Mouse (Mus musculus): ENCODE data around the gene Ncaph2.

Ncaph2 gene

DNA sequence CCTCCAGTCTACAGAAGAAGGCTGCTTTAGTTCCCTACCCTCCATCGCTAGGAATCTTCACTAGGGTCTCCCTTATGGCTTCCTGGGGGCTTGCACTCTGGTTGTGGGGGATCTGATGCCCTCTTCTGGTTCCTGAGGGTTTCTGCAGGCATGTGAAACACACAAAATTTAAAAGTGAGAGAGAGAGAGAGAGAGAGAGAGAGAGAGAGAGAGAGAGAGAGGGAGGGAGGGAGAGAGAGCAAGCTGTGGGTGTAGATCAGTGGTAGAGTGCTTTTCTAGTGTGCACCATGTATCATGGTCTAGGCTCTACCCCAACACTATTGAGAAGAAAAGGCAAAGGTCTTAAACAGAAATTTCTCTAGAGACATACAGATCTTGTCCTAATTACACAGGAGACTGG, 13.8 kb upstream of the Ncaph2 start:
- in situ Hi-C loops (cut with MboI; ENCODE audit: low sequenced_read_pairs), result no loop called here

DNA sequence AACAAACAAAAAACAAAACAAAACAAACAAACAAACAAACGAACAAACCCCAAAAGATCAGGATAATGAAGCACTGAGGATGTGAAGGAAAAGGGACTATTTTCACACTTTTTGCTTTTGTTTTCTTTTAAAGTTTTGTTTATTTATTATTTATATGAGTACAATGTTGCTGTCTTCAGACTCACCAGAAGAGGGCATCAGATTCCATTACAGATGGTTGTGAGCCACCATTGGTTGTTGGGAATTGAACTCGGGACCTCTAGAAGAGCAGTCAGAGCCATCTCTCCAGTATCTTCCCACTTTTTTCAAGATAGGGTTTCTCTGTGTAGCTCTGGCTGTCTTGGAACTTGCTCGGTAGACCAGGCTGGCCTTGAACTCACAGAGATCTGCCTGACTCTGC, 12.2 kb upstream of the Ncaph2 start:
- in situ Hi-C loops (cut with MboI; ENCODE audit: low sequenced_read_pairs), result no loop called here

DNA sequence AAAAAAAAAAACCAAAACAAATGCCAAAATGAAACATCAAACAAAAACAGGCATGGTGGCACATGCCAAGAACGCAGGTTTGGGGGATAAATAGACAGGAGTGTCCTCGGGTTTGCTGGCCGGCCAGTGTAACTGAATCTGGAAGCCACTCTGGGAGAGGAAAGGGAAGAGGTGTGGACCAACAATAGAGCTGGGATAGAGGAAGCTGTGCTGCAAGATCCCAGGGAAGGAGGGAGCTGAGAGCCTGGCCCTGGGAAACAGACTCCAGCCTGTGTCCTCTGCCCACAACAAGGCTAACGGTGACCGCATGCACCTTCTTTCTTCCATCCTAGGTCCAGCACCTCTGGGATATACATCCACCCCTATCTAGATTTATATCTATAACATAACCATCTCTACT, 5.1 kb upstream of the Ncaph2 start:
- in situ Hi-C loops (cut with MboI; ENCODE audit: low sequenced_read_pairs), result no loop called here

DNA sequence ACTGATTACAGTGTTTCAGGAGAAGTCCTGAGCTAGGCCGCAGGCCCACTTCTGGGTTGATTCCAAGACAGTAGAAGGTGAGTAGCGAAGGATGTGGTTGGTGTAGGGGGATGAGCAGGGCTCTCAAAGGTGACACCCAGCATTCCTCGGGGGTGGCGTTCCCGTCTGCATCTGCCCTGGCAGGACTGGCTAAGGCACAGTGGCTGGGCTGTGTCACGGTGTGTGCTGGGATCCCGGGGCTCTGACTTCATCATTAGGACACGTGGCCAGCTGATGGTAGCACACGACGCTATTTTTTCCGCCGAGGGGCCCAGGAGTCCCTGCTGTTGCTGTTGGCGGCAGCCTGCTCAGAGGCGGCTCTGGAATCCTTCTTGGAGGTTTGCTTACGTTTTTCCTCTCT, 4.2 kb upstream of the Ncaph2 start:
- in situ Hi-C loops (cut with MboI; ENCODE audit: low sequenced_read_pairs), result no loop called here

DNA sequence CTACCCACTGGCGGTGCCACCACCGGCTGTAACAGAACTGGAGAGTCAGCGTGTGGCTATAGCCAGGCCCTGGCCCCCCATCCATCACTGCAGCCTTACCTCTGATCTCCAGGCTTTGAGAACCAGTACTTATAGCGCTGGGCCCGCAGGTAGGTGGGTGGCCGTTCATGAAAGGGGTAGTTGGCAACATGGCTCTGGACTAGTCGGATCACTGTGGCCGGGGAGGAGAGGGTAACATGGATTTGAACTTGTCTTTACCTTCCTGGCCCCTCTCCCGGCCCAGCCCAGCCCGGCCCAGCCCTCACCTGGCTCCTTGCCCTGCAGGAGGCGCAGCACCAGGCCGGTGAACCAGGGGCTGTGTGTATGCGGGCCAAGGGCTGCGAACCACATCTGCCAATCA, 3.5 kb upstream of the Ncaph2 start:
- in situ Hi-C loops (cut with MboI; ENCODE audit: low sequenced_read_pairs), result no loop called here

DNA sequence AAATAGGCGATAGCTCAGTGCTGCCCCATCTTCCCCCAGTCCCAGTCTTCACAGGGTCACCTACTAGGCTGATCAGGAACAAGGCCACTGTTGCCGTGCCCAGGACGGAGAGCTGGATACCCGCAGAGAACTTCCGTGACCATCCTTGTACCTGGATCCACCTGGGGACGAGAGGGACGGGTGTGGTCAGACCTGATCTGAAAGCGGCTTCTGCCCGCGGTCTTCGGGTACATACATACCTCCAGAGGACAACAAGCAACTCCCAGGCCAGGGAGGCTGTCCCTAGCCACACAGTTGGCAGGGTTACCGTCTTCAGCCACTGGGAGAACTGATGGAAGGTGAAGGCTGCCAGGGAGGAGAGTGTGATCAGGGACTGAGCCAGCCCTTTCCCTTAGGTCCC, 2.7 kb upstream of the Ncaph2 start:
- in situ Hi-C loops (cut with MboI; ENCODE audit: low sequenced_read_pairs), result no loop called here

DNA sequence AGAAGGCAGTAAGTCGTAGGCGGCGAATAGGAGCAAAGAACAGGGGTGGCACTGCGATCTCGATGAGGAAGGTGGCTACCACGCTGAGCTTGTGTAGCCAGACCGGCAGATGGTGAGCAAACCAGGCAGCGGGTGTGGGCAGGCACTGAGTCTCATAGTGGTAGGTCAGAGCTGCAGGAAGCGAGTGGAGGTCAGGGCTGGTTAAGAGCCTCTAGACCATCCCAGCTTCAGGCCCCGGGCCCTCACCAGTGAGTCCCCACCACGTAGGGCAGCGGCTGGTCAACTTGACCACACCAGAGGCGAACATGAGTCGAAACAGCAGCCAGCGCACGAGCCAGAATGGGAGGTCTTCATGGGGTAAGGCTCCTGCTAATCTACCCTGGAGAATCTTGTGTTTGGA, 1.7 kb upstream of the Ncaph2 start:
- in situ Hi-C loops (cut with MboI; ENCODE audit: low sequenced_read_pairs), result no loop called here

DNA sequence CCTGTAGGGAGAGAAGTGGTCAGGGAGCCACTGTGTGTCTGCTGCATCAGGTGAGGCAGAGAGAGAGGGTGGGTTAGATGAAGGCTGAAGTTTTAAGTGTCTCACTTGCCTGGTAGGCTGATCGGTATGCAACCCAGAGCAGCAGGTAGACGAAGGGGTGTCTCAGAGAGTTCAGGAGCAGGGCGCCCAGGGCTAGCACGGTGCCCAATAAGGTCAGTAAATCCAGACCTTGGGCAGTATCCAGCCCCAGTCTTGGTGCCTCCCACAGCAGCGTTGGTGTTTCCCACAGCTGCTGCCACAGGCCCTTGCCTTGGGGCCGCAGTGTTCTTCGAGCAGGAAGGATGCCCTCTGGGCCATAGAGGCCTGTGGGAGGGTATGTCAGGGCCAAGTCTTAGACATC, 1.1 kb upstream of the Ncaph2 start:
- in situ Hi-C loops (cut with MboI; ENCODE audit: low sequenced_read_pairs), result no loop called here

DNA sequence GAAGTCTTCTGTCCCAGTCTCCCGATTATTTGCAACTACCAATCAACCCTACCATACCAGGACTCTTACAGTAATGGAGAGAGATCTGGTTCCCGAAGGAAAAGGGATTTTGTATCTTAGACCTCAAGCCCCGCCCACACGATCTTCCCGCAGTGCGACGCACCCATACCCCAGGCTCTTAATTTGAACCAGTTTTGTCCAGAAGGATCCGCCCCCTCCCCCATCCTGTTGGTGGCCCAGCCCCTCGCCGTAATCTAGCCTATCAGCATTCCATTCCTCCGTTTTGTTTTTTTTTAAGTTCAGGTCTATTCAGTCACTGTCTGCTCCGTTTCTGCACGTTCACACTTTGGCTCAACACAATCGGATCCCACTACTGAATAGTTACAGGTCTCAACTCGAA, 853 bp downstream of the Ncaph2 start:
- in situ Hi-C loops (cut with MboI; ENCODE audit: low sequenced_read_pairs), result no loop called here

DNA sequence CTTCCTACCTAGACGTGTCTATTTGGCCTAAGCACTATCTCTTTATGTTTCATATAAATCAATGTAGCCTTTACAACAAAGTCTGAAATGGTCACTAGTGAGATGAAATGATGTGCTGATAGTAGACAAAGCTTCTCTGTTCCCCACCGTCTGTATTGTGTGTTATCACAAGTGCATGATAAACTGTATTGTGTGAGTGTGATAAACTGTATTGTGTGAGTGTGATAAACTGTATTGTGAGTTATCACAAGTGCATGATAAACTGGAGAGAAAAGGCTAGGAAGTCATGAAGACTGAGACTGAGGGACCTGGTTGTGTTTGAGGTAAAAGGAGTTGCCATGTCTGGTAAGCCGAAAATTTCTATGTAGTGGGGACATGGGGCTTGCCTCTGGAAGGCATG, 3.3 kb downstream of the Ncaph2 start:
- in situ Hi-C loops (cut with MboI; ENCODE audit: low sequenced_read_pairs), result no loop called here

DNA sequence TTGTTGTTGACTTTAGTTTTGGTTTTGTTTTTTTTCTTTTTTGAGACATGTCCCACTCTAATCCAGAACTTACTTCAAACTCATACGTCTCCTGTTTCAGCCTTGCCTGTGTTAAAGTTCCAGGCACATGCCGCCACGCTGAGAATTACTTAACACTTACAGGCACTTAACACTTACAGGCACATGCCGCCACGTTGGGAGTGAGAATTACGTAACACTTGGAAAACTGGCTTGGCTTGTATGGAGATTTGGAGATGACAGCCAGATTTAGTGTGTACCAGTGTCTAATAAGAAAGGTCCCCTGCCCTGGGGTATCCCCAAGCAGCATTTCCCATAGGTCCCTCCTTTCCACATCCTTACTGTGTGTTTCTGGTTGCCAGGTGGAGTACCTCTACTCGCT, 7.5 kb downstream of the Ncaph2 start:
- in situ Hi-C loops (cut with MboI; ENCODE audit: low sequenced_read_pairs), result no loop called here

DNA sequence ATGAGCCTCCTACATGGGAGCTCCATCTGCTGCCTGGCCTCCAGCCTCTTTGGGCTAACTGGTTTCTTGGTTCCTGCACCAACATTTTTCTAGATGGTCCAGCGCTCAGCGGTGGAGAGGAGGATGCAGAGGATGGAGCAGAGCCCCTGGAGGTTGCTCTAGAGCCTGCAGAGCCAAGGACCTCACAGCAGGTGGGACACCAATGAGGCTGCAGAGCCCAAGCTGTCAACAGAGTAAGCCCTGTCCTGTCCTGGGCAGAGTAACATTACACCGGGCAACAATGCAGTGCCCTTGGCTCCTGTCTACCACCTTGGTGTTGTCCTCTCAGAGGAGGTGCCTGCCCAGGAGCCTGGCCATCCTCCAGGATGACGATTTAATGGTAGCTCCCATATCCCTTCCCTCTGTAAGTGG, 9.6 kb downstream of the Ncaph2 start:
- in situ Hi-C loops (cut with MboI; ENCODE audit: low sequenced_read_pairs), result no loop called here

DNA sequence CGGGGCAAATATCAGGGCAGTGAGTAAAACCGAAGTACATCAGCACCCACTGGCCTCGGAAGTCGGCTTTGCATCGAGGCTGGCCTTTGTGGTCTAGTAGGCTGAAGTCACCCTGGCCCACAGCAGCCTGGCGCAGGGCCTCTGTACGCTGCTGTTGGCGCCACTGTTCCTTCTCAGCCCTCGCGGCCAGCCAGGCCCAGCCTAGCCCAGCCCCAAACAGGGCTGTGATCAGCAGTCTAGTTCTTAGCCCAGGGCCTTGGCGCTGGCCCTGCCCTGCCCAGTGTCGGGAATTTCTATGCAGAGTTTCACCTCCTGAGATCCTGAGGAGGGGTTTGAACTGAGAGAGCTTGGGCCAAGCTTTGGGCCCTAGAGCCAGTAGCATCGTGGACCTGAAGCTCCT, 16.5 kb downstream of the Ncaph2 start:
- in situ Hi-C loops (cut with MboI; ENCODE audit: low sequenced_read_pairs), result no loop called here

DNA sequence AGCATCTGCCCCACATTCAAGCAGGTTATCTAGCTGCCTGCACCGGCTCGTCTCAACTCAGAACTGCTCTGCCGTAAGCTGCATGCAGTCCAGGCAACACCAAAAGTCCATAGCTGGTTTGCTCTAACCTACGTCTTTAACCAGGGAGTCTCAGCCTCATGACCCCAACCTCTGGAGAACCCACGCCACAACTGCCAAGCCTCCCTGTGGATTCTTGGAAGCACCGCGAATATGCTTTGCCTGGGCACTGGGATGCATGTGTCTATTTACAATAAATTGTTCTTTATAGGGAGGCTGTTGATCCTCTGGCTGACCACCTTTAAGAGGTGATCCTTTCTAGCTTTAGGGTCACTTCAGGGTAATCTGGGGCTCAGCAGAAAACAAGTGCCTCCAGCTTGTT, 17.0 kb downstream of the Ncaph2 start:
- in situ Hi-C loops (cut with MboI; ENCODE audit: low sequenced_read_pairs), result no loop called here

DNA sequence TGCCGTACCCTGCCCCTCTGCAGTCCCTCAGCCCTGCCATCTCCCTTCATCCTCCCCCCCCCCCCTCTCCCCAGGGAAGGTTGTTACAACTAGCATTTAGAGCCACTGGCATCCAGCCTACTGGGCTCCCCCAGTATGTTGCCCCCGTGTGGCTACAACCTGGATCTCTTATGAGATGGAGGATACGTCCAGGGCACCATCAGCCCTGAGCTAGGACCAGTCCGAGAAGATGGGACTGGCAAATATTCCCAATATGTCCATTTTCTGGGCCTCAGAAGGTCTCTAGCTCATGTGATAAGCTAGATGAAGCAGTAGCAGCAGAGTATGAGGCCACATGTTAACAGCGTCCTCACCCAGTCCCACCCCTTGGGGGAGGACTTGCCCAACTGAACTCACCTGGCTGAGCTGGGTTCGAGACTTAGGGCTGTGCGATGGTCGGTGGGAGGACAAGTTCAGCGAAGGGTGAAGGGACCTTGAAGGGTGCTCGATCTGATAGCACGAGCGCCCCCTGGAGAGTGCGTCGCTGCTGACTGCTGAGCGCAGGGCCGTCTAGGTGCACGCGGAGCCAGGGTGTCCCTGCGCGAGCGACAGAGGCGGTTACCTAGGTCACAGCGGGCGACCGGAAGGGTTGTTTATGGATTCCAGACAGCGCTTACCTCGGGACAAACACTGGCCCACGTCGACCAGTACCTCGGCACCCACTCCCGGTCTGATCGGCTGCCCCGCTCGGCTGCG, 17.7 kb downstream of the Ncaph2 start:
- in situ Hi-C loops (cut with MboI; ENCODE audit: low sequenced_read_pairs), result no loop called here

DNA sequence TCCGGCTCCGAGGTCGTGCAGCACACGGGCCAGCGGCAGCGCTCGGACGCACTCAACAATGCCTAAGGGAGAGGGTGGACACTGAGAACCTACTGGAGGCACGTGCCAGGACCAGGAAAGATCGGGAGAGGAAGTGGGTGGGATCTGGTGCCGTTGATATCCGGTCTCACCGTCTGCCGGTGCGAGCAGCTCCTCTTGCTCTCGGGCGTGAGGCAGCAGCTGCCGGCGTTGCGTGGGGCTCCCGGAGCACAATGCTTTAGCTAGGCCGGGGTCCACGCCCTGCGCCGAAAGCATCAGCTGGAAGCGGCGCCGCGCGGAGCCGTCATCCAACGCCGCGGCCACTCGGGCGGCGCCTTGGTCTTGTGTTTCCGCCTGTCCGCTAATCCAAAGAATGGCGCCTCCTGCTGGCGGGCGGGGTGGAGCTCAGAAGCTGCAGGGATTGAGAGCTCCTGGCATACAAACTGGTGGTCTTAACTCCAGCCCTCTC, 18.3 kb downstream of the Ncaph2 start, which contains the start of gene Sco2:
Gene Sco2, minus strand, starts transcription at position 85 of the 487 bp plus-strand sequence.
- in situ Hi-C loops (cut with MboI; ENCODE audit: low sequenced_read_pairs), result no loop called here

DNA sequence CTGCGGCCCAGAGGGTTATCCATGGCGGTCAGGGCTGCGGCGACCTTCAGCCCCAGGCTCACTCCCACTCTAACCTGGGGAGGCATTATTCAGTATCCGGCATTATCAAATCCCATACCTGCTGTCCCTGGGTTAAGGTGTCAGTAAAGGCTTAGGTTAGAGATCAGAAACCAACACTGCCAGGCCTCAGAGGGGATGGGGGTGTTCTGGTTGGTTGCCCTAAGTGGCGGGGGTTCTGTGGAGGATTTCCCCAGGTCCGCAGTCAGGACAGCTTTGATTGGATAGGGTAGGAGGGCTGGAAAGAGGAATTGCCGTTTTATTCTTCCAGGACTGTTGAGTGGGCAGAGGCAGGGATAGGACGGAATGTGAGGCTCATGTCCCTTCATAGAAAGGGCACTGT, 18.8 kb downstream of the Ncaph2 start:
- in situ Hi-C loops (cut with MboI; ENCODE audit: low sequenced_read_pairs), result no loop called here

DNA sequence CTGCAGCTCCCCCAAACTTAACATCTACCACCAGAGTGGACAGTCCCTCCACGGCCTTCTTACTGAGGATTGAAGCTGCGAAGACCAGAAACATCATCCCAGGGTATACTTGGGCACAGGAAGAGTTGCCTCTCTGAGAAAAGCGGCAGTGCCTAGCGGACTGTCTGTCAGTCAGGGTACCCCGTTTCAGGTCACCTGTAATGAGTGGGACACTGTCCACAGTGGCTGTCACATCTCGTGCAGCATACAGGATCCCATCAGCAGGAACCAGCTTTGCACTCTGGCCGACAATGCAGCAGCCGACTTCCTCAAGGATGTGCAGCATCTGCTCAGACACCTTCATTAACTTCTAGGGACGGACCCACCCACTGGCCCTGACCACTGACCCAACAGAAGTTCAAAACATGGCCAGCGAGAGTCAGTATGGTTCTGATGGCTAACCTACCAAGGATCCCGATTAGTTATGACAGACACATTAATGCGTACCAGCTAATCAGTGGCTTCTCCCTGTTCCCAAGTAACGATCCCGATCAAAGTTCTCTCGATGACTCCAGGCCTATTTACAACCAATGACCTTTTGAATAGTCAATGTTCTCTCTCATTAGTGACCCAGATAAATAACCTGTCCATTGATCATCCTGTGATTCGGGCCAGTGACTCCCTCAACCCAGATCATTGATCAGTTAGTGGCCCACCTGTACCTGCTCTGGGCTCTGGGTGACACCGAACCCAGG, 19.4 kb downstream of the Ncaph2 start:
- in situ Hi-C loops (cut with MboI; ENCODE audit: low sequenced_read_pairs), result no loop called here

DNA sequence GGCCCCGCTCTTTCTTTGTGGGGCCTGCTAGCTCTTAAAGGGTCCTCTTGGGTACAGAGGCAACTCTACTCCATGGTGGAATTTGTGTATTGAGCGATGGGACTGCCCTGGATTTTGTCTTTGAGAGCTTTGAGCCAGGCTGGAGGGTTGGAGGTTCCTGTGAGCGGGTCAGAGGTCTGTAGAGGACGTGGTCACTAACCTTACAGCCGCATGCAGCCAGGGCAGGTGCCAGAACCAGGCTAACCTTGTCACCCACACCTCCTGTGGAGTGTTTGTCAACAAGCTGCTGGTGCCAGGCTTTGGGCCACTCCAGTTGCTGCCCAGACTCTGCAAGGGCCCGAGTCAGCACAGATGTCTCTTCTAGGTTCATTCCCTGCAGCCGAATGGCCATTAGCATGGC, 20.5 kb downstream of the Ncaph2 start:
- in situ Hi-C loops (cut with MboI; ENCODE audit: low sequenced_read_pairs), result no loop called here

DNA sequence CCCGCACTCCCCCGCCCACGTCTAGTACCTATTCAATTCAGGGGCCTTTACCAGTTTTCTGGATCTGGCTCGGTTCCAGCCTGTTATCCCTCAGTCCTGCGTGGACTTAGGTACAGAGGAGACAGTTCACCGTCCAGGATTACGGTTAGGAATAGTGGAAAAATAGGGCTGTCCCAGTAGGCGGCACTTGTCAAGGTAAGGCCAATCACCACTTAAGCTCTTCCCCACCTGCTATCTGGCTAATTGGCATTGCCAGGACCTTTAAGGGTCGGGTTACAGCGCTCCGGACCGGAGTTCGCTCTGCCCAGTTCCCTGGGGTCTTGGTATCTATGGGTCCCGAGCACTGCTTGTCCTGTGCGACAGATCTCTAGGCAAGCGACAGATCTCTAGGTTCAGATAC, 21.4 kb downstream of the Ncaph2 start, which contains the start of gene Tymp:
Gene Tymp, minus strand, starts transcription at position 83 of the 400 bp plus-strand sequence.
- in situ Hi-C loops (cut with MboI; ENCODE audit: low sequenced_read_pairs), result no loop called here

DNA sequence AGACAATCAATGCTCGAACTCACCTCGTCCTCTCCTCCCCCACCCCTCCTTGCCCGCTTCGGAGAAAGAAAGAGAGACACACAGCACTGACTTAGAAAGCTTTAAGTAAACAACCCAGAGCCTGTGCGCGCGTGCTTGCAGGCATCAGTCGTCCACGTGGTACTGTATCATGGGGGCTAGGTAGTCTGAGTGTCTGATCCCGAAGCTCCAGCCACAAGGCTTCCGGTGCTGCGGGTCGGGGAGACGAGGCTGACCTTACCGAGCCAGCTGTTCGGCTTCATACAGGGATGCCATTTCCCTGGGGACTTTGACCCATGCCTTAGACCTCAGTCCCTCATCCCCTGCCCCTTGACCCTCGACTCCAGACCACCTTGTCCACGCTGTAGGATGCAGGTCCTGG, 21.8 kb downstream of the Ncaph2 start:
- in situ Hi-C loops (cut with MboI; ENCODE audit: low sequenced_read_pairs), result no loop called here

All from CH12F3 (cell line).